Mouse (Mus musculus) cerebellum, adult 2 months (tissue): Measurements from ENCODE around the gene Fgd1.

Experiments used
- CTCF ChIP-seq: fragments of 200-500 bp; IDR thresholded peaks from 2 replicates; pipeline ENCODE4 v1.5.1; 2011; ENCODE audit warnings: low read depth, mild to moderate bottlenecking, control low read depth, low read length, moderate library complexity, borderline replicate concordance; ENCODE audit not compliant: insufficient read depth
- POLR2A ChIP-seq: fragments of 200-500 bp; IDR thresholded peaks from 2 replicates; pipeline ENCODE4 v1.6.1; 2011; ENCODE audit warnings: low read length, control low read depth, borderline replicate concordance; ENCODE audit not compliant: insufficient read depth

DNA sequence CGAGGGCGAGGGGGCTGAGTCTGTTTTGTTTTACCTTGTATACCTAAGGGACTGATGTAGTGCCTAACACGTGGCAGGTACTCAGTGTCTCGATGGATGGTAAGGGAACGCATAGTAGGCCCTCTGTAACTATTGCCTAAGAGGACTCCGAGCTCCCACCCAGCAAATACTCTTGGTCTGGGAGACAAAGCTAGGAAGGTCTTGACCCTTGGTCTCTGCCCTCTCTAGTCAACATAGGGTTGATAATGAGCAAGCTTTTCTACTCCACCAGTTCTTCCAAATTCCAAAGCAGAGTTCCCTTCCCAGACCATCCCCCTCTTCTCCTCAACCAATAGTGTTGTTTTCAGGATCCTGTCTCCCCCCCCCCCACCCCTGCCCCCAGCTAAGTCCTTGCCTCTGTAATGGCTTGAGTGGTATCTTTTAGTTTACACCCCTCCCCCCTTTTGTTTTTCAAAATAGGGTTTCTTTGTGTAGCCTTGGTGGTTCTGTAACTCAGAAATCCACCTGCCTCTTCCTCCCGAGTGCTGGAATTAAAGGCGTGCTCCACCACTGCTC, 3.8 kb downstream of the Fgd1 start:
- TF ChIP-seq POLR2A (no peak), CTCF (no peak)
